Mouse (Mus musculus) left cerebral cortex, postnatal 14 days (tissue): Measurements from ENCODE around the gene Wdr90. TPM values are rescaled to one million over a fixed set of nuclear protein-coding genes. Genes with fewer than 3 reads are reported as not detected.
"Not testable (repeated sequence)": the region's sequence is repeated elsewhere in the genome, so short reads cannot be mapped to it uniquely, and the experiment has no call there.

Source experiments
- DNase-seq, 2 experiments: peaks; one replicate each; pipeline ENCODE4 v3.0.0; 2021 to 2022; ENCODE audit warnings: low spot score in 2 of 2, mixed read lengths in 1 of 2
- intact Hi-C: fragments of 180-260 bp; cut with DNase I; formaldehyde crosslinking; loops from one replicate; pipeline ENCODE4 v1.15.1; 2025
- total RNA-seq, 2 experiments: library from RNA; stranded (reverse); gene quantifications; 2 replicates each; pipeline ENCODE4 v1.2.3; 2021

Wdr90 gene
- total RNA-seq, 2 experiments from 2014 or later, result 34.2 to 37.9 TPM

GRCm38 (mm10) chr17:25818851-25819780 is 42.2 kb downstream of the Wdr90 start:
- intact Hi-C loops, result no loop called here
- no peak for DNase-seq

- no peak for DNase-seq
- intact Hi-C loops, result no loop called here
These were observed 43.6 kb downstream of the Wdr90 start for GRCm38 (mm10) chr17:25817662-25818061.

- peak; percentile 83 to 89 for DNase-seq
- intact Hi-C loops, result no loop called here
These were observed 47.8 kb downstream of the Wdr90 start for GRCm38 (mm10) chr17:25813471-25813870.

- intact Hi-C loops, result no loop called here
These were observed 50.4 kb downstream of the Wdr90 start for GRCm38 (mm10) chr17:25810890-25811289.

GRCm38 (mm10) chr17:25809606-25810340 is 51.5 kb downstream of the Wdr90 start:
- intact Hi-C loops, result no loop called here
- DNase-seq, result peak in 1 of 2 experiments; percentile 57

More at GRCm38 (mm10) chr17:25810890-25811289, 50.4 kb downstream of the Wdr90 start:
- DNase-seq, result no peak

- intact Hi-C loops, result no loop called here
- DNase-seq, result peak; percentile 90 to 94
These were observed 52.3 kb downstream of the Wdr90 start, which contains the start of gene Fbxl16 for GRCm38 (mm10) chr17:25808789-25809605. Gene Fbxl16, plus strand, starts transcription at chr17:25809085.

- intact Hi-C loops, result no loop called here
- DNase-seq, result no peak
These were observed 53.3 kb downstream of the Wdr90 start for GRCm38 (mm10) chr17:25808028-25808427.

- DNase-seq, intact Hi-C loops: not testable (repeated sequence)
These were observed 53.8 kb downstream of the Wdr90 start for GRCm38 (mm10) chr17:25807452-25807851.

GRCm38 (mm10) chr17:25806507-25806906 is 54.8 kb downstream of the Wdr90 start:
- DNase-seq, result no peak
- intact Hi-C loops, result no loop called here

- intact Hi-C loops, result no loop called here
- DNase-seq, result peak; percentile 85 to 96
These were observed 58.3 kb downstream of the Wdr90 start for GRCm38 (mm10) chr17:25802825-25803517.

GRCm38 (mm10) chr17:25801029-25801428 is 60.3 kb downstream of the Wdr90 start:
- intact Hi-C loops, result loop anchor here (2.0 kb wide), 3 partner anchors 28 to 324 kb away; partner anchors contain the start of gene Narfl

GRCm38 (mm10) chr17:25796951-25797369 is 64.3 kb downstream of the Wdr90 start, which contains the start of gene Metrn:
Gene Metrn, minus strand, starts transcription at chr17:25797136.
- peak; percentile 57 to 76 for DNase-seq
- intact Hi-C loops, result loop anchor here (10.0 kb wide), 1 partner anchor 232 kb away; no protein-coding TSS in a partner anchor

More at GRCm38 (mm10) chr17:25801029-25801428, 60.3 kb downstream of the Wdr90 start:
- DNase-seq, result peak; percentile 78 to 80

- DNase-seq, result no peak
- intact Hi-C loops, result loop anchor here (10.0 kb wide), 1 partner anchor 231 kb away; no protein-coding TSS in a partner anchor
These were observed 65.0 kb downstream of the Wdr90 start for GRCm38 (mm10) chr17:25796211-25796771.

- intact Hi-C loops, result loop anchor here (10.0 kb wide), 1 partner anchor 231 kb away; no protein-coding TSS in a partner anchor
- DNase-seq, result peak; percentile 53 to 78
These were observed 65.7 kb downstream of the Wdr90 start, which contains the start of gene AC134908.4 for GRCm38 (mm10) chr17:25795609-25796092. Gene AC134908.4, minus strand, starts transcription at chr17:25795659.

GRCm38 (mm10) chr17:25794998-25795397 is 66.3 kb downstream of the Wdr90 start:
- DNase-seq, result no peak
- intact Hi-C loops, result loop anchor here (10.0 kb wide), 1 partner anchor 230 kb away; no protein-coding TSS in a partner anchor
